Mouse (Mus musculus) activated CD4-positive, CD25-positive, alpha-beta regulatory T cell, adult 4 months (primary cell): Measurements from ENCODE around the gene Cnot3. TPM values are rescaled to one million over a fixed set of nuclear protein-coding genes. Genes with fewer than 3 reads are reported as not detected.
A peak's percentile ranks its signal among the peaks of the same experiment; 100 is the strongest.
"Not testable (repeated sequence)": the region's sequence is repeated elsewhere in the genome, so short reads cannot be mapped to it uniquely, and the experiment has no call there.

Source experiments
- ATAC-seq: one replicate; pipeline ENCODE4 v1.8.0; 2017
- polyA plus RNA-seq, 2 experiments: library from polyadenylated mRNA; unstranded; fragments of 100-300 nt; shearing (Covaris generic); gene quantifications; one replicate each; pipeline ENCODE4 v1.2.1; 2017

Gene Cnot3
- polyA plus RNA-seq, 2 experiments from 2014 or later, result 36.6 to 42.0 TPM

DNA sequence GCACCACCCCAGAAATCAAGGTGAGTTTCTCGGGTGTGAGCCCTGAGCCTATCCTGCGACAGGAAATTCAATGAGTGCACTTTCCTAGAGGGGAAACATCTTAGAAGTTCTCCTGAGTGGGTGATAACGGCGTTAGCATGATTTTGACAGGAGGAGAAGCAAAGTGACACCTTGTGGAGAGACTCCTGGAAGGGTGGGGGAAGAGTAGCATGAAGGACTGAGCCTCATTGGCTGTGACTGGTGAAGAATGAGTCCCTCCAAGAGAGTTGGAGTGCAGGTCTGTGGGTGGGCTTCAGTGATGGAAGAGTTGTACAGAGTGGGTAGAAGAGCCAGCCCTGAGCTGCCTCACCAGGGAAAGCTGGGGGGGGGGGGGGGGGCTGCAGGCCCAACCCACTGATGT lies 11.9 kb downstream of the Cnot3 start:
- no peak for ATAC-seq

GRCm38 (mm10) chr7:3658578-3658977 lies 13.5 kb downstream of the Cnot3 start:
- no peak for ATAC-seq

- no peak for ATAC-seq
Observed at GRCm38 (mm10) chr7:3664524-3665214, 19.6 kb downstream of the Cnot3 start.

DNA sequence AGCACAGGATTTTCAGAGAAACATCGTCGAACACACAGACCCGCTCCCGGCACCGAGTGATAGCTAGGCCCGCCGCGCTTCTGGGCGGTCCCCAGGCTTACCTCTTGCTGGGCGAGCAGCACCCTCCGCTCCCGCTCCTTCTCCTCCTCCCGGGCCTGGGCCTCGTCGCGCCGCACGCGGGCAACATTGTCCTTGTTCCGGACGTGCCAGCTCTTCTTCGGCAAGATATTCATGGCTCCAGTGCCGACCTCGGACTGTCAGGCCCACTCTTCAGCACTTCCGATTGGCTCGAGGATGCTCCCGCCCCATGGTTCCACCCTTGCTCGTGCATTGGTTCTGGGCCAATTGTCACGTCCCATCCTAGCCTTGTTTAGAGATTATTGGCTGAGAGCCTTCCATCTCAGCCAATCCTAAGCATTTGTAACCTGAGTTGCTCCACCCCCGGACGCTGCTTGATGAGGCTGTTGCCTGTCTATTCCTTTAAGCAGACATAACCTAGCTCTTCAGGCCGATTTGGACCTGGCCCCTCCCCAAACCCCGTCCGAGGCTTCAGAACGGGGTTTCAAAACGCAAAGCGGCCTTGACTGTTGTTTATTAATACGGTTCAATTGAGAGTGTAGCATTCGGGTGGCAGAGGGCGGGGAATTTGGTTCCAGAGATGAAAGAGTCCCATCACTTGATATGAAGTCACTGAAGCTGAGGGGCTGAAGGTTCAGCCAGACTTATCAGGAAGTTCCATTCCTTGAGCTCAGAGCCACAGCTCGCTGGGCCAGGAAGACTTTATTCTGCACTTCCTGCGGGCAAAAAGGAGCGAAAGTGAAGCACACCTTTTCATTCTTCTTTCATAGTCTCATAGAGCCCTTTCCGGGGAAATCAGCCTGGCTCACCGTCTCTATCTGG lies 20.4 kb downstream of the Cnot3 start, which contains the start of gene Leng1:
Gene Leng1, minus strand, starts transcription at position 626 of the 900 bp plus-strand sequence.
- peak; percentile 98 for ATAC-seq

DNA sequence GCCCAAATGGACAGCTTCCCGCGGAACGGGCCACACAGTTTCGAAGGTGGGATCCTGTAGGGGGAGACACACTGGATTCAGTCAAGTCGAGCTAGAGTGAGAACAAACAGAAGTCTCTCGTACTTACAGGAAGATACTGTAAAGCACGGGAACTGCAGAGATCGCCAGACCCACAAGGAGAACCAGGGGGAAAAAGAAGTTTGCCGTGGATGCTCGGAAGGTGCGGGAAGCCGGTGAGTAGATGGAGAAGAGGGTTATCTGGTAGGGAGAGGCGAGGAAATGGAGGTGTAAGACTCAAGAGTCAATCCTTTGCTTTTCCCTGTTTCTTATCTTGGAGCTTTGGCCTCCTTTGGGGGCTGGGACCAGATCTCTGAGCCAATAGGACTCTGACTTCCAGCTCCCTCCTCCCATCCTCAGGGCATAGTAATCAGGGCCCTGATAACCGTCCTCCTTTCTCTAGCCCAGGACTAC lies 21.9 kb downstream of the Cnot3 start:
- ATAC-seq, result no peak

DNA sequence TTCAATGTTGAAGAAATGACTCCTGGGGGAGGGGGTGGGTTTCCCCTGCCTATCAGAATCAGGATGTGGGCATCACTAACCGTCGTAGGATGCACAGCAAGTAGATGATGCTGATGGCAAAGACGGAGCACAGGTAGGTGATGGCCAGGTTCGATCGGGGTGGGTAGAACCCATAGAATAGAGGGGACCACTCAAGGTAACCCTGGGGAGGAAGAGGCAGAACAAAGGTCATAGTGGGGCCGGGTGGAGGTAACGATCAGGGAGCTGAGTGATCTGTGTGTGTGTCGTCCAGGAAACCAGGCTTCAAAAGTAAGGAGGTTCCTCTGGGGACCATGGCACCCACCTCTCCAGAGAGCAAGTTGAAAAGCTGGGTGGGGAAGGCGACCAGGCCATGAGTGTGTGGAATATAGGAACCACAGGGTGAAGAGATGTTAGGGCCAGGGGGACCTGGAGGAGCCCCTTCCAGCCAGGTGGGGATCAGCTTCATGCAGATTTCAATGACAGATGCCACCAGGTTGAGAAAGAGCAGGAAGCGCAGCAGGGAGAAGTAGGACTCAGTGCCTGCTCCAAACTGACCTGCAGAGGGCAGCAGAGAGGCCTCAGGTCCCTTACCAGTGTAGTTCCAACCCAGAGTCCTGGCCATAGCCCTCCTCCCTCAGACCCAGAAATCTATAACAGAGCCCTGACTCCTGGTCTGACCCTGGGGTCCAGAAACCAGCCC lies 29.6 kb downstream of the Cnot3 start:
- ATAC-seq, result peak; percentile 92

GRCm38 (mm10) chr7:3675228-3675548 lies 30.1 kb downstream of the Cnot3 start:
- ATAC-seq, result no peak

- no peak for ATAC-seq
Observed at GRCm38 (mm10) chr7:3676371-3676770, 31.3 kb downstream of the Cnot3 start.

DNA sequence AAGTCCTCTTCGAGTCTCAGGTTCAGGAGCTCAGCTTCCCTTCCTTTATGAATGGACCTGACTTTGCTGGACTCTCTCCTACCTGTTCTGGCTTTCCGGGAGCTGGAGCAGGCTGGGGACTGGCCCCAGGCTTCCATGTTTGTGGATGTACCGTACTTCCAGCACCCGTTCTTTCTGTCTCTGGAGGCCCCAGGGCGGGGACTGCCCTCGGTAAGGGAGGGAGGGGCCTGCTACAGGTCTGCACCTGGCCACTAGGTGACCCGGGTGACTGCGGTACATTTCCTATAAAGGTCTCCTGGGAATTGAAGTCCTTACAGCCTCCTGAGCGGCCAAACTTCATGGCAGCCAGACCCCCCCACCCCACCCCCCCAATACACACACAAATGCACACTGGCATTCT lies 32.3 kb downstream of the Cnot3 start, which contains the start of gene Tmc4:
Gene Tmc4, minus strand, starts transcription at position 212 of the 400 bp plus-strand sequence.
- ATAC-seq, result no peak

DNA sequence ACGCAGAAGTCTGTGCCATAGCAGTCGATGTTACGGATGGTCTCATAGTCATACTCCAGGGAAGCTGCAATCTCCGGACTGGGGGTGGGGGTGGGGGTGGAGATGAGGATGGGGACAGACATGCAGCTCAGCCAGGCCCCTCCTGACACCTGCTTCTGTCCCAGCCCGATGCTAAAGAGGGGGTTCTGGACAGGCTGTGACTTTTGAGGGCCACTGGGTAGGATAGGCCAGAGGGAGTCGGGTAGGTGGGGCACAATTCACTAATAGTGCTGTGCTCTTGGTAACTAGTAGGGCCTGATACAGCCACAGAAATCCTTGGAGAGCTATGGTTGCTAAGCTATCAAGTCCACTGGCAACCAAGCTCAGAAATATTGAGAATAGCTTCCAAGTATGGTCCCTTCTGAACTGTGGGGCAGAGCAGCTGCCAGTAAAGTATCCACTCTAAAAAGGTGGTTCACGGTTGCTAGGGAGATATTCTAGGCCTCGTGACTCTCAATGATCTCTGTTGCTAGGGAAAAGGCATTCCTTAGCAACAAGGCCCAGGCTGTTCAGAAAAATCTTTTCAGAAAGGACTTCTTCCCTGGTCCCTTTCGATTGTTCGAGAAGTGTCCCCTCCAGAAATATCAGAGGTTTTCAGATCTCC lies 39.0 kb downstream of the Cnot3 start:
- no peak for ATAC-seq

DNA sequence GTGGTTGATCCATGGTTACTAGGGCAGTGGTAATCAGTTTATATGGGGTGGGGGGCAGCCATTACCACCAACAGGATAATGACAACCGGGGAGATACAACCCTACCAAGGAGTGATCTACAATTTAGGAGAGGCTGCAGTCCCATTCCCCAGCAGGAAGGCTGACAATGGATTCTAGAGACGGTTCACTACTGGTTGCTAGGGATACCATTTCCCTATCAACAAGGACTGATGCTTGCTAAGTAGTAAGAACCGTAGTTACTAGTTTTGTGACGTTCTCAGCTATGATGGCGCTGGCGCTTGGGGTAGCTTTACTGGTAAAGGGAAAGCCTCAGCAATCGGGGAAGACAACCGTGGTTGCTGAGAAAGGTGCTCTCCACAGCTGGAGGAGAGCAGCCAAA lies 39.6 kb downstream of the Cnot3 start:
- ATAC-seq, result no peak

GRCm38 (mm10) chr7:3685400-3686187 lies 40.5 kb downstream of the Cnot3 start:
- ATAC-seq, result no peak

GRCm38 (mm10) chr7:3691919-3692318 lies 46.9 kb downstream of the Cnot3 start:
- no peak for ATAC-seq

- no peak for ATAC-seq
Observed at GRCm38 (mm10) chr7:3692382-3692986, 47.4 kb downstream of the Cnot3 start, which contains the start of gene Tsen34. Gene Tsen34 (plus strand): TSS chr7:3692863.

GRCm38 (mm10) chr7:3692987-3693808 lies 48.1 kb downstream of the Cnot3 start, which contains the start of gene Mboat7:
Gene Mboat7 (minus strand): TSS chr7:3693523.
- ATAC-seq, result peak; percentile 74

GRCm38 (mm10) chr7:3693809-3694075 lies 48.7 kb downstream of the Cnot3 start:
- no peak for ATAC-seq

DNA sequence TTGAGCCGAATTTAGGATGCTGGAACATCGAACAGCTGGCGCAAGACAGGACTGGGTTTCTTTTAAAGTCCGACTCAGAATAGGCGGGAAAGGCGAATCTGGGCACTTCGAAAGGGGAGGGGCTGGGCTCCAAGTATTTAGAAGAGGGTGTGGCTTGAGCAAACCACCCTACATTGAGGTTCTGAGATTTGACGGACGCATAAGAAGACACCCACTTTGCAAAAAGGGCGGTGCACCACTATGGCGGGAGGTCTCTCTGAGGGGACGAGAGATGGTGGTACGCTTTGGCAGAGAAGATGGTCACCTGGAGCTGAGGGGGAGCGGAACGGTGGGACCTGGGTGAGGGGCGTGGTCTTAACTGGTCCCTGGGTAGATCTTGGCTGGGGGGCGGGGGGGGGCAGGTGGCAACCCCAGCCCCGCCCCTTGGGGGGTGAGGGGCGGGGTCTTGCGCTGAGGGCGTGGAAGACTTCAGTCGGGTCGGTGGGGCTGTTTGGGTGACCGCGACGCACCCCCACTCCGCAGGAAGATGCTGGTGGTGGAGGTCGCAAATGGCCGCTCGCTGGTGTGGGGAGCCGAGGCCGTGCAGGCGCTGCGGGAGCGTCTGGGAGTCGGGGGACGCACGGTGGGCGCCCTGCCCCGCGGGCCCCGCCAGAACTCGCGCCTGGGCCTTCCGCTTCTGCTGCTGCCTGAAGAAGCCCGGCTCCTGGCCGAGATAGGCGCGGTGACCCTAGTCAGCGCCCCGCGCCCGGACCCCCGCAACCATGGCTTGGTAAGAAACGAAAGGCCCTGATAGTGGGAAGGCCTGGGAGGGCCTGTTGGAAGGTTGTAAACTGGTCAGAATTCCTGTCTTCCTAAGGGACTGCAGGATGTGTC lies 49.2 kb downstream of the Cnot3 start:
- peak; percentile 28 for ATAC-seq

- not testable (repeated sequence) for ATAC-seq
Observed at GRCm38 (mm10) chr7:3694949-3695305, 49.9 kb downstream of the Cnot3 start.

DNA sequence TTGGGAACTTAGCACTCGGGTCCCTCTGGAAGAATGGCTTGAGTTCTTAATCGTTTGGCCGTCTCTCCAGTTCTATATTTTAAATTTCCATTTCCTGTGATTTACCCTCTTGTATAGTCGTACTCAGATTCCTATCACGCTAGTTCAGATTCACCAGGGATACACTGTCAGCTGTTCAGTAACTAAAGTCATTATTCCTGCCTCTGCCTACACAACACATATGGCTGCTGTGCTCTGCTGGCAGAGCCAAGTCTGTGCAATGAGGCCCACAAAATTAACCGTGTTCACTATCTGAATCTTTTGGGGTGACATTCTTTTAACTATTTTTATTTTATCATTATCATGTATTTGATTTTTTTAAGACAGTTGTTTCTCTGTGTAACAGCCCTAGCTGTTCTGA lies 53.4 kb downstream of the Cnot3 start:
- ATAC-seq, result no peak
